Mouse (Mus musculus) liver, embryonic 14.5 days (tissue): ENCODE results near the gene Ccdc190.

ENCODE experiments used
- CTCF ChIP-seq: IDR thresholded peaks from 2 replicates; pipeline ENCODE4 v1.5.1; 2016; ENCODE audit warnings: antibody characterized with exemption, low read depth, control low read depth
- EP300 ChIP-seq: IDR thresholded peaks from 2 replicates; pipeline ENCODE4 v1.6.1; 2016; ENCODE audit warnings: antibody characterized with exemption, low read depth

DNA sequence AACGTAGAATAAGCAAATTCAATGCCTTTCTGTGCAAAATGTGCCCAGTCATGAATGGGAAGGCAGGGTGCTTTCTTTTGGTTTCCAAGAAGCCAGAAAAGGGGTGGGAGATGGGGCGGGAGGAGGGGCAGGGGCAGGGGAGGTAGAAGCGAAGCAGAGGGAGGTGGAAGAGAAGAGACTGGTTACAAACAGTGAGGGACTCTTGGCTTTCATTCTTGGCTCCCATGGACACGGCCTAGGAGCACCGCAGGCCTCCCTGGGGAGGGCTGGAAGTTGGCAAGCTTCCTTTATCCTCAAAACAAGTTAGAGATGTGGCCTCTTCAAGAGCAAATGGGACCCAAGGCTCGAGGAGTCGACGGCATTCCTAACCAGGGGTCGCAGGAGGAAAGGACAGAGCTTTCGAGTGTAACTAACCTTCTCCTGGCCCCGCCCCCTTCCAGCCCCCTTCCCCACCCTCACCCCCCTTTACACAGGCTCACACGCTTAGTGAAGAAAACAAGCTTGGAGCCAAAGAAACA, at the start of gene Ccdc190:
- no peak for TF ChIP-seq CTCF
- TF ChIP-seq EP300: no peak
